Mouse (Mus musculus): ENCODE results near the gene Nav2.

Gene Nav2

DNA sequence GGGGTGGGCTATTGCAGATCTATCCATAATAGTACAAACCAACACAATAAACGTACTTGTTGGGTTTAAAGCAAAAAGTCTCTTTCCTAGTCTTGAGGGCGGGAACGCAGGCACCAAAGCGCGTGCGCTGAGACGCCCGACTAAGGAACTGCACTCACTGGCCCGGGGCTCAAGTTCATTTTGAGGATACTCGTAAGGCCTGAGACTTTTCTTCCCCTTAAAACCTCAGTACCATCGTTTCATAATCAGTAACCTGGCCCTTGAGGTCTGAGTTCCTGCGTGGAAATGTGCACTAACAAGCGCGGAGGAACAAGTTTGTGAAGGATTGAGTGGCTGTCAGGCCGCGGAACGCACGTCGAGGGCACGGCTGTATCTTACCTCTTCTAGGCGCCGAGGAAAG is 727.5 kb downstream of the Nav2 start:
- intact Hi-C loops (cut with DNase I), result no loop called here

DNA sequence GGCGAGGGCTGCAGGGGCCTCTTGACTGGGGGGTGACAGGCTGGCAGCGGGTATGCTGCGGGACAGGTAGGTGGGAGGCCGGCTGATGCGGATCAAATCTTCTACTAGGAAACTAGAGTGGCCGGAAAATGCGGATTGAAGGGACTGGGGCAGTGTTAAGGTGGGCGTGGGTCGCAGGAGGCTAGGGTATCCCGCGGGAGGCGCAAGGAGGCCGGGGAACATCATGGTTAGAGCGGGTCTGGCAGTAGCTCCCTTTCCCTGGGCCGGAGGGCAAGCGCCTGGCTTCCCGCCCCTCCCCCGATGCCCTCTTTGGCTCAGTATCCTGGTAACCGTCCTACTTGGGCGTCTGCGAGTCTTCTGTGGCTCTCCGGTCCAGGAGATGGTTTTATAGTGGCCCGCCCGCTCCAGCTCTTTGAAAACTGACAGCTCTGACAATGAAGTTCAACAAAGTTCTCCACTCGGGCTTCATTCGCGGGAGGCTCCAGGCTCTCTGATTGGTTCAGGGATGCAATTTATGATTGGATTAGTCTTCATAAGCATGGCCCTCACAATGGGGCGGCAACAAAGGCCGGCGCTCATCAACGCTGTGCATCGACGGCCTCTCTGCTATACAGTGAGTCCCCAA is 728.1 kb downstream of the Nav2 start, which contains the start of gene Dbx1:
Gene Dbx1, minus strand, starts transcription at position 359 of the 625 bp plus-strand sequence.
- intact Hi-C loops (cut with DNase I), result no loop called here

DNA sequence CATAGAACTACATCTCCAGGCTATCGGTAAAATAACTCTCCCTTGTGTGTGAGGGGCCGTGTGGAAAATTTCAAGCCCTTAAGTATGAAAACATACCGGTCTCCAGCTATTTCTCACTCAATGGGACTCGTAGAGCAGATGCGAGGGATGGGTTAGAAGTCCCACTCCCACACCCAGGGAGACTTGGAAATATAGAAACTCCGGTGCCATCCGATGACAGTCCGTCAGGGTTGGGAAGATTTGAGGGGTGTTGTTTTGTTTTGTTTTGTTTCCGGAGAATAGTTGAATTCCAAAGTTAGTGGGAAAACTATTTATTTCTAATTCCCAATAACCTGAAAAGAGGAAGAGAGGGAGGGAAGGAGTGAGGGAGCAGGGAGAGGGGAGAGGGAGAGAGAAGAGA is 728.8 kb downstream of the Nav2 start:
- intact Hi-C loops (cut with DNase I), result no loop called here

DNA sequence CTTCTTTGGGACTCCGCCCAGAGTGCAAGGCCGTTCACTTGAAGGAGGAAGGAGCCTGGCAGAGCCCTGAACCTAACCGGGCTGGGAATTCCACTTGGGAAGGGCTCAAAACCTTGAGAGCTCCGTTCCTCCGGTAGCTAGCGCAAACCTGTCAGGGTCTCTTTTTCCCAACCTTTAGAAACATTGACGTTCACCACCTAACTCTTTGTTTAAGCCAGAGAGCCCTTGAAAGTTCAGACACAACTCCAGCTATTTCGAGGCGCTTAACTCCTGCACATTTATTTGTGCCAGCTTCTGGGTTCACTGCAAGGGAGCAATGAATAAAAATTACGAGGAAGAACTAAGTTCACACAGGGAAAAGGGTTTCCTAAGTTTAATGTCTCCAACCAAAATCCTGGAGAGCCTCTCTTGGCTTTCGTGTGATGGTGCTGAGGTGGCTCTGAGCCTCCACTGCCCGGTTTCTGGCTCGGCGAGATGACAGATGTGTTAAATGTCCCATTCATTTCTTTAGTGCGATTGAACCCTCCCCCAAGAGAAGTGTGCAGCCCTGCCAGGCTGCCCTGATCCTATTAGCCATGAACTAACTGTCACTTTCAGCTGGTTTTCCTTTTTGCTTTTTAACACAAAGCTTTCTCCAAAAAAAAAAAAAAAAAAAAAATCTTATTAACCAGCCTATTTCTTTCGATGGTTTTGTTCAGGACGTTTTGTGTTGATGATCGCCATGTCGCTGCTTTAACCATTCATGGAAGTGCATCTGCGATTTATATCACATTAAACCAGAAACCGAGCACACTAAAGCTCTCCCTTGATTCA is 729.5 kb downstream of the Nav2 start:
- intact Hi-C loops (cut with DNase I), result no loop called here

DNA sequence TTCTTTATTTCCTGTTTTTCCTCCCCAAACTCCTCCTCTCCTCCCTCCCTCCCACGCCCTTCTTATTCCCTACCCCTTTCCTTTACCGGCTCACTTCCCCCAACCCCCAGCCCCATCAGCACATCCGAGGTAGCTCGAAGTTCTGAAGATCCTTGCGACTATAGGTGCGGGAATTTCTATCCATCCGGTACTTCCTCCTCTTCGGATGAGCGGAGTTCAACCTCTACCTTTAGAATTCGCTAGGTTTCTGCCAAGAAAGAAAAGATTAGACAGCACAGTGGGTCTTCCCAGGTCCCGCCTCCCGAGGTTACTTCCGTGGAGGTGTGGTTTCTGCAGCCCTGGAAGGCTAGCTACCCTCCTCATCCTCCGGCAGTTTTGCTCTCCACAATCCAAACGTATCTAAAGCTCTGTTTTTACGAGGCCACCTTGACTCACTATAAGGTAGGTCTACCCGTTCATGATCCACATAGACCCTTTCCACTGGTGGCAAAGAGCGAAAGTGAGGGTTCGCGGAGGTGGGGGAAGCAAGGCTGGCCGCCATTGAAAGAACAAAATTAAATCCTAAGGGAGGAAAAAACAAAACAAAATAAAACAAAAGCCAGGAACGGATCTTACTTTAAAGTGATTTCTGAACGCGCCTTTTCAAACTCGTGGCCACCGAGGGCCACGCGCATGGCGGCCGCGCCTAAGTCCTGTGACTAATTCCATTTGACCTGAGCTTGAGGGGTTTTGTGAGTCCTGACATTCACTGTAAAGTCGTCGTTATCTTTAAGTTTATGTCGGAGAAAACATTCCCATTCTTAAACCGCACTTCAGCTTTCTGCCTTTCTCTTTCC is 730.6 kb downstream of the Nav2 start:
- intact Hi-C loops (cut with DNase I), result no loop called here

DNA sequence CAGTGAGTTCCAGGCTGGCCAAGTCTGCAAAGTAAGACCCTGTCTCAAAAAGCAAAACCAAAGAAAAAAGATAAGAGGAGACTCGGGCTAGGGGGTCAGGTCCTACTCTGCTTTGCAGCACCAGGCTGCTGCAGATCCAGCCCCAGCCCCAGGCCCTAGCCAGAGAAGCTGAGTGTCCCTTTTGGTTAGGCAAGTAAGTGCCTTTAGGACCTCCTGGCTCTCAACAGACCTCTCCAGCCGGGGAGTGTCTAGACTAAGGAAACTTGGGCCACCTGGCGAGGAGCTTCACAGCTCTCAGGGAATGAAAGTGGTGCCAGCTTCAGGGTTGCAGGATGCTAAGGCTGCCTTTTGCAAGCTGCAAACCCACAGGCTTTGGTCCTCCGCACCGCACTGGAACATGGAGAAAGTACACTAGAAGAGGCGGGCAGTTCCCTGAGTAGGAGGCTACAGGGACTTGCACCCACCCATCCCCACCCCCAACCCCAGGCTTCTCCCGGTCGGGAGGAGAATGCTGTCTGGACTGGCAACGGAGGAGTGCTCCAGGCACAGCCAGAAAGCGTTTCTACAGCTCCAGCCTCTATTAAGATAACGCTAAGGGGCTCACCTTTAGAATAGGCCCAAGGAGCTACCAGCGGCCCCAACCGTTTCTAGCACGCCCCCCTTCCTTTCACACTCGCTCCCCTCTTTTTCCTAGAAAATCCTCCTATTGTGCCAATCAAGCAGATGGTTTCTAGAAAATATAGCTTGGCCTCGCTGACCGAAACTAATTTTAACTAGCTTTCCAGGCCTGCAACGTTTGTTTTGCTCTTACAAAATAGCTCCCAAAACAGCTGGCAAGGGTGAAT is 731.6 kb downstream of the Nav2 start:
- intact Hi-C loops (cut with DNase I), result no loop called here

DNA sequence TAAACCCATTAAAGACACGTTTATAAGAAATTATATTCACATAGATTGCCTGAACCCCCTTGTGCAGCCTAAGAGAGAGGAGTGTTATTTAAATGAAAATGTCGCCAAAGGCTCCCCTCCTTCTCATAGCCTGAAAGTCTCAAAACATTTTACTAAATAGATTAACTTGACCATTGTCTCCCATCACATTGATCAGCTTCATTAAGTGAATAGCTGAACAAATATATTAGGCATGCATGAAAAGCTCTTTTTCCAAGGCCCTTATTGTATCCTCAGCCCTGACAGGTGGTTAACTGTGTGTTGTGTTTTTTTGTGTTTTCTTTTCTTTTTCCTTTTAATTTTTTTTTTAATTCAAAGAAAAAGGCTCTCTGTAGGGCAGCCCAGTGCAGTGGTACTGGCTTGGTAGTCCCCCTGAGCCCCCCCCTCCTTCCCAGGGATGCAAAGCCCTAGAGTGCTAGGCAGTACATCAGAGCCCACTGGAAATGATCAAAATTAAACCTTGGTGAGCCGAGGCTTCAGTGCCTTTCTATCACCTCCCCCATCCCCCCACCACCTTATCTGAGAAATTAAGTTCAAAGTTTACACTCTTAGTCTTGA is 732.3 kb downstream of the Nav2 start:
- intact Hi-C loops (cut with DNase I), result no loop called here

Data from adrenal gland (tissue).